Mouse (Mus musculus) embryonic facial prominence, embryonic 14.5 days (tissue): ENCODE measurements around the gene Wdr59. TPM values are rescaled to one million over a fixed set of nuclear protein-coding genes. Genes with fewer than 3 reads are reported as not detected.

Source experiments
- ATAC-seq: fragments of 200-750 bp; cut with Nextera tagmentation; 2 replicates; pipeline ENCODE4 v1.8.0; 2017; ENCODE audit warnings: low read depth, moderate number of reproducible peaks, moderate TSS enrichment
- DNase-seq: peaks from one replicate; pipeline ENCODE4 v3.0.0-alpha.2; 2015; ENCODE audit warnings: low spot score
- H3K27ac ChIP-seq: fragments of 300-500 bp; sonication (generic); replicated peaks from 2 replicates; pipeline ENCODE4 v1.5.1; 2014; ENCODE audit warnings: low read depth, mild to moderate bottlenecking, low read length, moderate library complexity
- H3K27me3 ChIP-seq: fragments of 300-500 bp; sonication (generic); replicated peaks from 2 replicates; pipeline ENCODE4 v1.6.1; 2014; ENCODE audit warnings: low read length; ENCODE audit not compliant: control insufficient read depth, insufficient read depth
- H3K36me3 ChIP-seq: fragments of 300-500 bp; sonication (generic); 2 replicates; pipeline ENCODE4 v1.6.1; 2014; ENCODE audit warnings: low read length, mixed read lengths; ENCODE audit not compliant: control insufficient read depth, insufficient read depth
- H3K4me1 ChIP-seq: fragments of 300-500 bp; sonication (generic); 2 replicates; pipeline ENCODE4 v1.6.1; 2014; ENCODE audit warnings: antibody characterized with exemption, low read length; ENCODE audit not compliant: control insufficient read depth, insufficient read depth
- H3K4me2 ChIP-seq: fragments of 300-500 bp; sonication (generic); 2 replicates; pipeline ENCODE4 v1.6.1; 2014; ENCODE audit warnings: low read depth, mild to moderate bottlenecking, low read length, moderate library complexity, mixed read lengths
- H3K4me3 ChIP-seq: fragments of 300-500 bp; sonication (generic); 2 replicates; pipeline ENCODE4 v1.5.1; 2014; ENCODE audit warnings: low read depth, mild to moderate bottlenecking, low read length
- H3K9ac ChIP-seq: fragments of 300-500 bp; sonication (generic); 2 replicates; pipeline ENCODE4 v1.6.1; 2014; ENCODE audit warnings: low read depth, mild to moderate bottlenecking, low read length, moderate library complexity, mixed read lengths
- H3K9me3 ChIP-seq: fragments of 300-500 bp; sonication (generic); 2 replicates; pipeline ENCODE4 v1.6.1; 2016; ENCODE audit warnings: low read length; ENCODE audit not compliant: control insufficient read depth
- WGBS: fragments of 180-500 bp; shearing (Covaris S2); extraction: QIAGEN DNeasy Blood & Tissue Kit; methylation state at CpG from one replicate; pipeline ENCODE4 v1.1.7; 2014; 5-methylcytosine and 5-hydroxymethylcytosine counted together
- microRNA-seq: library from miRNA; unstranded; fragments of <30 nt; microRNA quantifications from one replicate; pipeline ENCODE4, GENCODE M21; 2016; ENCODE audit warnings: borderline number of aligned reads
- polyA plus RNA-seq: library from polyadenylated mRNA; unstranded; fragments of >200 nt; fragmentation: Nextera tagmentation; extraction: Ambion mirVana; gene quantifications from 2 replicates; pipeline ENCODE4 v1.2.1, GENCODE M21; 2014

Wdr59 gene
- polyA plus RNA-seq, 1 experiment from 2014 or later = 4.6 TPM

DNA sequence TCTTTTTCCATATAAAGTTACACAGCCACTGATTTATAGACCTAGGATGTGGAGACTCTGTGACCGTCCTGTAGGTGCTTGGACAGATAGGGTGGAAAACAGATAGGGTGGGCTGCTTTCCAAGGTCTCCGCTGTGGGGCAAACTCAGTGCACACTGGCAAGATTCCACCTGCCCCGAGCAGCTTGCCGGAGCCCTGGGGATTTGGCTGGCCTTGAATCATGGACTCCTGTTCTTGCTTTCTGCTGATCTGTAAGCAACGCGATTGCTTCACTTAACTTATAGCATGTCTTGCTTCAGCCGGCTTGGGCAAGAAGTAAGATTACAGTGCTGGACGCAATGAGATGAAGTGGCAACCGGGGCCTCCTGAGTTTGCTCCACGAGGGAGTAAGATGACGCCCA lies 97.7 kb downstream of the Wdr59 start:
- no peak overlapping the region for H3K4me3 ChIP-seq
- DNase-seq (no peak), ATAC-seq (no peak)
- H3K9me3 ChIP-seq = no peaks in the 10 kb centered on the region
- H3K4me2 ChIP-seq = no peak overlapping the region
- no peaks in the 10 kb centered on the region for H3K36me3 ChIP-seq
- H3K27me3 ChIP-seq = no peaks in the 10 kb centered on the region
- 73% methylated on average over 11 of the region's 11 CpGs for WGBS
- H3K9ac ChIP-seq = no peak overlapping the region
- no peak overlapping the region for H3K27ac ChIP-seq
- no peaks in the 10 kb centered on the region for H3K4me1 ChIP-seq

DNA sequence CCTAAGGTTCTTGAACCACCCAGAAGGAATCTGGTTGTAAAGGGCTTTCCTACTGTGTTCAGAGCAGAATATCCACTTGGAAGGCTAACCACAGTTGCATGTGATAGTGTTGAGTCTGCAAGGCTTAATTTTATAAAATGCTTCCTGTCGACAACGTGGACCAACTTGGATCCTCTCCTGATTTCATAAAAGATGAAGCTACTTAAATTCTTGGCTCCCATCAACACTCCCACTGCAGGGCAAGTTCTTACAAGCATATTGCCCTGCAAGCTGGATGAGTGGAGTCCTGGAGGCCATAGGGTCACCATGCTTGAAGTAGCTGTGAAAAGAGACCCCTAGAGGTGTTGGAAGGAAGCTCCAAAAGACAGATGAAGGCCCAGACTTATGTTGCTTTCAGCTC lies 99.3 kb downstream of the Wdr59 start:
- H3K27ac ChIP-seq = no peak overlapping the region
- H3K36me3 ChIP-seq = no peaks in the 10 kb centered on the region
- 56% methylated on average over 2 of the region's 2 CpGs for WGBS
- no peak for DNase-seq
- ATAC-seq = no peak
- no peak overlapping the region for H3K9ac ChIP-seq
- H3K4me2 ChIP-seq = no peak overlapping the region
- H3K9me3 ChIP-seq = no peaks in the 10 kb centered on the region
- H3K4me3 ChIP-seq = no peak overlapping the region
- no peaks in the 10 kb centered on the region for H3K4me1 ChIP-seq
- no peaks in the 10 kb centered on the region for H3K27me3 ChIP-seq

DNA sequence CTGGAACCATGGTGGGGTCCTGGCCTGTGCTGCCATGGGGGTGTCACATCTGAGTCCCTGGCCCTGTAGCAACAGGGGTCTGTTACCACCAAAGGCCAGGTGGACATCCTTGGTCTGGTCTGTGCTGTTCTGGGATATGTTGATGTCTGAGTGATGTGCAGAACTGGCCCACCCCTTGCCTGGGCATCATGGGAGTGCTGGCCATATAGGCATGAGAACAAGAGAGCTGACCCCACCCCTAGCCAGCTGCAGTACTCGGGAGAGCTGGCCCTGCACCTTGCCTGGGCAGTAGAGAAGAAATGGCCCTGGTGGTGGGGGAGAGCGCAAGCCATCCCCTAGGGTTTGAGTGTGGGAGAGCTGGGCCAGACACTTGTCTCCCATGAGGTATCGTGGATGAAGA lies 102.7 kb downstream of the Wdr59 start:
- no peak for DNase-seq
- 75% methylated on average over 3 of the region's 3 CpGs for WGBS
- no peaks in the 10 kb centered on the region for H3K27me3 ChIP-seq
- no peaks in the 10 kb centered on the region for H3K9me3 ChIP-seq
- H3K9ac ChIP-seq = no peak overlapping the region
- ATAC-seq = no peak
- H3K27ac ChIP-seq = no peak overlapping the region
- no peaks in the 10 kb centered on the region for H3K4me1 ChIP-seq
- H3K4me2 ChIP-seq = no peak overlapping the region
- no peak overlapping the region for H3K4me3 ChIP-seq
- no peaks in the 10 kb centered on the region for H3K36me3 ChIP-seq

DNA sequence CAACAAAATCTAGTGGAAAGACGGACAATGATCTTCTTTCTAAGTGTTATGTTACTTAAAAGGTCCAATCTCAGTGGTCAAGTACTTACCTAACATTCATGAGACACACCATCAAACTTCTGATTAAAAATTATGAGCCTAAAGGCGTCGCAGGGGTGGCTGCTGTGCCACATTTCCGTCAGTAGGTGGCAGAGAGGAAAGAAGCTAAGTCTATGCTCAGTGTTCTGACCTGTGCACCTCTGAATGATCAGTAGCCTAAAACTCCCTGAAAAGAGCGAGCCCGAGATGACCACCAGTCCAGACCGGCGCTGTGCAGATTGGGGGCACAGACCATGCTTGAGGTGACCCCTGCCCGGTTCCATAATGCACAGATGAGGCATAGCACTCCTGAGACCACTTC lies 103.3 kb downstream of the Wdr59 start:
- 21% methylated on average over 9 of the region's 9 CpGs for WGBS
- H3K4me2 ChIP-seq = no peak overlapping the region
- DNase-seq = peak; percentile 16

DNA sequence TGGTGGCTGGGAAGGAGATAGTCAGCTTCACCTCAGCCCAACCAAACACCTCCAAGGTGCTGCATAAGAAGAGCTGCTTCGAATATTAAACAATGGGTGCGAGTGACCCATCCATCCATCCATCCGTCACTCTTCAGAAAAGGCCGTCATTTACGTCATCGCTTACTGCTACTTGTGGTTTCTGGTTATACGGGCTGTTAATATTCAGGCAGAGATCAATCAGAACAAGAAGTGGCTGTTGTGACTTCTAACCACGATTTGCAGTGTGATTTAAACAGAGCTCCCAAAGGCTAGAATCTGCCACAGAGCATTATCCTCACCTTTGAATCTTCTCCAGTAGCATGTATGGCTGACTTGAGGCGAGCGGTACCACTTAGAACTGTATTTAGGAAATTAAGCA lies 104.7 kb downstream of the Wdr59 start:
- no peak for DNase-seq
- no peaks in the 10 kb centered on the region for H3K4me1 ChIP-seq
- WGBS = 77% methylated on average over 10 of the region's 10 CpGs

More for the DNA sequence above, 103.3 kb downstream of the Wdr59 start:
- no peaks in the 10 kb centered on the region for H3K36me3 ChIP-seq
- H3K9me3 ChIP-seq = no peaks in the 10 kb centered on the region
- no peak overlapping the region for H3K4me3 ChIP-seq
- no peak for ATAC-seq
- no peak overlapping the region for H3K9ac ChIP-seq
- no peak overlapping the region for H3K27ac ChIP-seq
- H3K27me3 ChIP-seq = no peaks in the 10 kb centered on the region
- no peaks in the 10 kb centered on the region for H3K4me1 ChIP-seq

DNA sequence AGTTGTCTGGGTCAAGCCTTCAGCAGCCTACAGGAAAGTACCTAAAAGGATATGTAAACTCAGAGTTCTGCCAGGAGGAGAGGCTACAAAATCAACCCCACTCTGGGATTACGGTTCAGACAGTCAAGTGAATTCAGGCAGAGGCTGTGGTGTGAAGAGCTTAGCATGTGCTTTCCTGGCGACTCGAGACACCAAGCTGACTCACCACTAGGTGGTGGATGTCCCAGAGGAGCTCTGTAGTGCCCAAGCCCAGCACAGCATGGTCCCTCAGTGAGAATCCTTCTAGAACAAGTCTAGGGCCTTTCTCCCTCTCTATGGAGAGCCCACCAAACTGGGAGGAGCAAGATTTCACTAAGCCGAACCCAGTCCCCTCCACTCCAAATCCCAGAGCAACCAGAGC lies 118.5 kb downstream of the Wdr59 start:
- no peaks in the 10 kb centered on the region for H3K9me3 ChIP-seq
- no peak for DNase-seq
- no peak overlapping the region for H3K4me3 ChIP-seq
- no peak for ATAC-seq
- no peaks in the 10 kb centered on the region for H3K4me1 ChIP-seq
- H3K36me3 ChIP-seq = no peaks in the 10 kb centered on the region
- H3K4me2 ChIP-seq = no peak overlapping the region
- H3K9ac ChIP-seq = no peak overlapping the region
- WGBS = 46% methylated on average over 4 of the region's 4 CpGs
- no peaks in the 10 kb centered on the region for H3K27me3 ChIP-seq
- no peak overlapping the region for H3K27ac ChIP-seq

More for the DNA sequence above, 104.7 kb downstream of the Wdr59 start:
- no peak overlapping the region for H3K27ac ChIP-seq
- ATAC-seq = no peak
- H3K4me3 ChIP-seq = no peak overlapping the region
- no peak overlapping the region for H3K4me2 ChIP-seq
- H3K36me3 ChIP-seq = no peaks in the 10 kb centered on the region
- H3K9ac ChIP-seq = no peak overlapping the region
- H3K9me3 ChIP-seq = no peaks in the 10 kb centered on the region
- H3K27me3 ChIP-seq = no peaks in the 10 kb centered on the region

Small RNA genes lying within 50 kb of the gene (microRNA-seq; reads per million reads assigned to microRNA genes)
- gene Mir1957b = not detected

Other genes with a start within 250 kb of the Wdr59 start
- 42.1 and 46.9 TPM in 2 replicates for gene Rfwd3, start 221.9 kb downstream of the Wdr59 start, polyA plus RNA-seq
- 1.2 and 2.5 TPM in 2 replicates for gene Mlkl, start 183.9 kb downstream of the Wdr59 start, polyA plus RNA-seq
- 0.13 and 0.22 TPM in 2 replicates for gene Fa2h, start 128.3 kb downstream of the Wdr59 start, polyA plus RNA-seq
- gene Znrf1, start 14.0 kb upstream of the Wdr59 start, polyA plus RNA-seq = 35.6 and 39.1 TPM in 2 replicates
- gene Ldhd, start 108.3 kb upstream of the Wdr59 start, polyA plus RNA-seq = 0.38 and 0.60 TPM in 2 replicates
- 16.3 and 19.3 TPM in 2 replicates for gene Zfp1, start 121.3 kb upstream of the Wdr59 start, polyA plus RNA-seq
- gene Ctrb1, start 168.9 kb upstream of the Wdr59 start, polyA plus RNA-seq = not detected in 2 replicates
- 34.9 and 35.3 TPM in 2 replicates for gene Bcar1, start 221.7 kb upstream of the Wdr59 start, polyA plus RNA-seq